Mouse (Mus musculus) WW6 (cell line): ENCODE data around the gene Usp54.
A peak's percentile ranks its signal among the peaks of the same experiment; 100 is the strongest.
"Not testable (repeated sequence)": the region's sequence is repeated elsewhere in the genome, so short reads cannot be mapped to it uniquely, and the experiment has no call there.

Experiments used
- DNase-seq: peaks from one replicate; pipeline ENCODE4 v3.0.0-alpha.2; 2013; ENCODE audit warnings: low read depth, low spot score

Usp54 gene

DNA sequence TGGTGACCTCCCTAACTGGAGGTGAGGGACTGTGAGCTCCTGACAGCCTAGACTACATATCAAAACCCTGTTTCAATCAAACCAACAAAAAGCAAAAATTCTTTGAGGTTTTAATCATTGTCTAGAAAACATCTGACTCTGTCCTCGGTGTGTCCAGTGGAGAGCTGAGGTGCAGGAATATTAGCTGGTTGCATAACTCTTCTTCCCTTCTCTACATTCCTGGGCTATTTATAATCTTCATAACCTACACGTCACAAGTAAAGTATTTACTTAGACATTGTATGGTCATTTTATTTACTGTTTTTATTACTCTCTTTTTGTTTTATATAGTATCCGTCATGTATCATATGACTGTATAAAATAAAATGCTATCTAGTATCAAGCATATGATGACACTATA lies 31.3 kb downstream of the Usp54 start:
- no peak for DNase-seq

DNA sequence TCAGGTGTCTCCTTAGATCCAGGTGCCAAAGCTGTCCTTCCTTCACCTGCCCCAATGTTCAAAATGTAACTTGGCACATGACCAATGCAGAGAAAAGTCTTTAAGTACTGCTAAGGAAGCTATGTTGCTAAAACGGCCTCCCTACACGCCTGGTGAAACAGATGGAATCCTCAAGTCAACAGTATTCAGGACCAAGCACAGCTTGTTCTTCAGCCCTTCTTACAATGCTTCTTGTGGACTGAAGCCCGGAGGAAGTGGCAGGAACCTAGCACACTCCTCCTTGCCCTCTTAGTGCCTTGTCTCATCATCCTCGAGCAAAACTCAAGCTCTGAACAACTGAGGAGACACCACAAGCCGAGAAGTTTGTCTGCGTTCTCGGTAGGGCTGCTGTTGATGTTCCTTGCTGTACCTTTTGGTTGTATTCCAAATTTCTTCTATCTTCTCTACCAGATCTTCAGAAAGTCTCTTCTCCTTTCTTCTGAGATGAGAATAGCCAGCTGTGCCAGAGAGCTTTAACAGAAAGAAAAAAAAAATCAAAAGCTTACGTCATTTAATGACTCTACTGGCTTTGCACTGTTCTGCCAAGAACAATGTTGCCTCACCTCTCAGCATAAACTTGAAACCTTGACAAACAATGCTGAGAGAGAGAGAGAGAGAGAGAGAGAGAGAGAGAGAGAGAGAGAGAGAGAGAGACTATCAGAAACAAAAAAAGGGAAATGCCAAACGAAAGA lies 33.3 kb downstream of the Usp54 start:
- DNase-seq = no peak

DNA sequence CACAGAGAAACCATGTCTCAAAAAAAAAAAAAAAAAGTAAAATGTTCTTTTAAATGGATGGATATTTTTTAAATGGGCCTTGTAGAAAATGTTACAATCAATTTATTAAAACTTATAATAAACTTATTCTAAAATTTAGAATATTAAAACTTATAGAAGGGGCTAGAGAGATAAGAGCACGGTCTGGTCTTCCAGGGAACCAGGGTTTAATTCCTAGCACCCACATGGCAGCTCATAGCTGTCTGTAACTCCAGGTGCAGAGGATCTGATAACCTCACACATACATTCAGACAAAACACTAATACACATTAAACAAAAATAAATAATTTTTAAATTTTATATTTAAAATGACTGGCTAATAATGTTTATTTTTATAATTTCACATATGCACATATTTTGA lies 39.6 kb downstream of the Usp54 start:
- DNase-seq = no peak

- DNase-seq = no peak
These were observed 40.7 kb downstream of the Usp54 start for GRCm38 (mm10) chr14:20600203-20600602.

DNA sequence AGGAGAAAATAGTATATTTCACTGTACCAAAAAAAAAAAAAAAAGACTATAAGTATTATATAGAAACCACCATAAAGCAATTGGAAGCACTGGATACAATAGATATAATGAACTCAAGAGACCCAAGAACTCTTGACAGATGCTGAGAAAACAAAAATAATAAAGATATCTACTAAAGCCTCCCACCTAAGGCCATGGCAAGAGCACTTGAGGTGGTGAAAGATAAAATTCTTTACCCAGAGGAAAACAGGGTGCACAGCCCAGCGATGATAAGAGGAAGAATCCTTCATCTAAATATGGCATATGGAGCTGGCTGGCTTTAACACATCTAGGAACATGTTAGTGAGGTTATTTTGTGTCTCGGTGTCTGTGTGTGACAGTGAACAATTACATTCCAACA lies 41.3 kb downstream of the Usp54 start:
- no peak for DNase-seq

DNA sequence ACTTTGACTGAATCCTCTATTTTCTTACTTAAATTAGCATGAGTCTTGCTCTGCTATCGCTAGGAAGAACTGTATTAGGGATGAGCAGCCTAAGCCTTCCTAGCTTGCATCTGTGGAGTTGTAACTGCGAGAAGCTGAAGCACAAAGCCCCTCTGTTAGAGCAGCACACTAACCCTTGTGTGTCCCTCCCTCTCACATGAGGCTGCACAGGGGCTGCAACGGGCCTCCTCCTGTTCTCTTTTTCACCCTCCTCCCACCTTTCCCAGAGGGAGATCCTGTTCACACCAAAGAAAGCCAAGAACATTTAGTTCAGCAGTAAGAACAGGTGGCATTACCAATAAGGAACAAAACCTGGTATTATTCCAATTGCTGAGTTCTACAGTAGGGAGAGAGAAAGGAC lies 45.1 kb downstream of the Usp54 start:
- DNase-seq = no peak

- no peak for DNase-seq
These were observed 53.4 kb downstream of the Usp54 start for GRCm38 (mm10) chr14:20587458-20587857.

GRCm38 (mm10) chr14:20578822-20579407 lies 61.9 kb downstream of the Usp54 start:
- DNase-seq = no peak

DNA sequence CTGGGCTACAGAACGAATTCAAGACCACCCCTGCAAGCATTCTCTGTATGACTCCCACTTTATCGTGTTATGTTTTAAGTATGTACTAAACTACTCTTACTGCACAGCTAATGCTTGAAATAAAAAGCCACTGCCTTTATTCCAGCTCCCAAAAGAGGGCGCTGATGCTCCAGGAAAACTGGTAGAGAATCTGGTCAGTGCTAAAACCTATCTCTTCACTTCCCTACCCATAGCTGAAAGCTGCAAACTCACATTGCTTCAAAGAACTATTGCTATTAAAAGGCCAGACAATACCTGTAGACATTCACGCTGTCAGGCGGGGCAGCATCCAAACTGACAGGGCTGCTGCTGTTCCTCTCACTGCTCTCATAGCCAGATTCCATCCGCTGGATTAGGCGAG lies 64.7 kb downstream of the Usp54 start:
- peak; percentile 11 for DNase-seq

GRCm38 (mm10) chr14:20573196-20573595 lies 67.7 kb downstream of the Usp54 start:
- not testable (repeated sequence) for DNase-seq

DNA sequence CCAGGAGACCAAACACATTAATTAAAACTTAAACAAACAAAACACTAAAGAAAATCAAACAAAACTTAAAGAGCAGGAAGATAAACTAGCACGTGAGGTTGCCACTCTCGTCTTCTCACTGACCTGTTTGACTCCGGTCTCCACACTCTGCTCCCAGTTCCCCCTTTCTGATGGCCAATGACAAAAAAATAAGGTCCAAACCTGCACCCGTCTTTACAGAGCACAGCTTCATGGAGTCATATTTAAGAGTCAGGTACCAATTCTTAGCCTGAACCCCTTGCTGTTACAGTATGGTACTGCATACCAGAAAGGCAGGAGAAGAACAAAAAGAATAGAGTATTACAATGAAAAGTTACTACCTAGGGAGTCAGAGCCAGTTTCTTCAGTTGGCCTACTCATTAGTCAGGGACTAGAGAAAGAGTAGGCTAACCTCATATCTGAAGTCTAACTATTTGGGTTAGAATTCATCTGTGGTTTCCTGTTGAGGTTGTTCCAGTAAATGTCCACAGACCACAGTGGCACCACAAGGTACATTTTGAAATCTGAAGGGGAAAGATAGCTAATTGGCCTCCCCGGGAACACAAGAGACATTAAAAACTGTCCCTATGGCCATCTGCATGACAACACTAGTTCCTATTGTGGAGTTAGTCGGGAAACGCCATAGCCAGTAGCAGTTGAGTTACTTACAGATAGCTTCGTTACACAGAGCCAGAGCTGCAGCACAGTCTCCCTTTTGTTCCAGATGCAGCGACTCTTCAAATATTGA lies 75.4 kb downstream of the Usp54 start:
- no peak for DNase-seq

DNA sequence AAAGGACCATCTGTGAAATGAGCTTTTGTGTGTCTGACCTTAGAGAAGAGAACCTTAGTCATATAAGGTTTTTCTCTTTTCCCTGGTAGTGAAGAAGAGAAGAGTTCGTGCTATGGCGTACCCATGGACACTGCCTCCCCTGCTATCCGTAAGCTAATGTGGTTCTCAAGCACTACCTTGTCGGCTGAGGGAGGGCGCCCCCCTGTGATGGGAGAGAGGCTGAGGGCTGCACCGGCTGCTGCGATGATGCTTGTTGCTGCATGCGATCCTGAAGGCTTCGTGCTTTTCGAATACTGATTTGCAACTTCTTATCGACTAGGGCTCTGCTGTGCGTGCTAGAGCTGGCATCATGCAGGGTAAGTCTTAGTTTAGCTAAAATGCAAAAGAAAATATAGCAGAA lies 76.2 kb downstream of the Usp54 start:
- no peak for DNase-seq

- no peak for DNase-seq
These were observed 79.0 kb downstream of the Usp54 start for GRCm38 (mm10) chr14:20561897-20562296.

DNA sequence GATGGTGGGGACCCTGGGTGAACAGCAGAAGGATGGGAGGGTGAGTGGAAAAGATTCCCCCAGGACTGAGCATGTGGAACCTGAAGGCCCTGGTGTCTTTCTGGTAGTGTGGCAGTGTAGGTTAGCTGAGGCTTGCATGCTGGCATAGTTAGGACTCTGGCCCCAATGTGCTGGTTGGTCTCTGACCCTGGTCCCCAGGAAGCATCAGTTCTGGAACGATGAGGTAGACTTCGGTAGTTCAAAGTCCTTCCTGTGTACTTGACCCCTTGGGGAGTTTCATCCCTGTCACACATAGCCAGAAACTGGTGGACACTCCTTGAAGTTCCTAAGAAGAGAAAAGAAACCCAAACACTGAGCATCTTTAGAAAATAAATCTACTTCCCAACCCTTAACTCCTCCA lies 90.7 kb downstream of the Usp54 start:
- no peak for DNase-seq

DNA sequence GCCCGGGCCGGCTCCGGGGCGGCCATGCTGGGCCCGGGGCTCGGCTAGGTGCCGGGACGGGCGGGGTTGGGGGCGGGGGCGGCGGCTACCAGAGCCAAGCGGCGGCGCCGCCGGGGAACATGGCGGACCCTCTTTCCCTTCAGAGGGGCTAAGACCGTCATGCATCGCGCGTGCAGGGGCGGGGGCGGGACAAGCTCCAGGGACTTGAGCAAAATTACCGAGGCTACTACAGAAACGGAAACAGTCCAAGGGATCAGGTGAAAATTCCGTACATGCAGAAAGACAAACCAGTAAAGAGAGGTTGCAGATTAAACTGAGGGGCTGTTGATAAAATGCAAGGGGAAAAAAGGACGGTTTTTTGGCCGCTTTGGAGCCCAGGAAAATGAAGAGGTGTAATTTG lies 94.4 kb downstream of the Usp54 start, which contains the start of gene Ppp3cb:
Gene Ppp3cb (minus strand): TSS at position 159 of the 400 bp plus-strand sequence.
- DNase-seq = peak; percentile 81

- peak; percentile 62 for DNase-seq
These were observed 95.1 kb downstream of the Usp54 start for GRCm38 (mm10) chr14:20545529-20546331.

DNA sequence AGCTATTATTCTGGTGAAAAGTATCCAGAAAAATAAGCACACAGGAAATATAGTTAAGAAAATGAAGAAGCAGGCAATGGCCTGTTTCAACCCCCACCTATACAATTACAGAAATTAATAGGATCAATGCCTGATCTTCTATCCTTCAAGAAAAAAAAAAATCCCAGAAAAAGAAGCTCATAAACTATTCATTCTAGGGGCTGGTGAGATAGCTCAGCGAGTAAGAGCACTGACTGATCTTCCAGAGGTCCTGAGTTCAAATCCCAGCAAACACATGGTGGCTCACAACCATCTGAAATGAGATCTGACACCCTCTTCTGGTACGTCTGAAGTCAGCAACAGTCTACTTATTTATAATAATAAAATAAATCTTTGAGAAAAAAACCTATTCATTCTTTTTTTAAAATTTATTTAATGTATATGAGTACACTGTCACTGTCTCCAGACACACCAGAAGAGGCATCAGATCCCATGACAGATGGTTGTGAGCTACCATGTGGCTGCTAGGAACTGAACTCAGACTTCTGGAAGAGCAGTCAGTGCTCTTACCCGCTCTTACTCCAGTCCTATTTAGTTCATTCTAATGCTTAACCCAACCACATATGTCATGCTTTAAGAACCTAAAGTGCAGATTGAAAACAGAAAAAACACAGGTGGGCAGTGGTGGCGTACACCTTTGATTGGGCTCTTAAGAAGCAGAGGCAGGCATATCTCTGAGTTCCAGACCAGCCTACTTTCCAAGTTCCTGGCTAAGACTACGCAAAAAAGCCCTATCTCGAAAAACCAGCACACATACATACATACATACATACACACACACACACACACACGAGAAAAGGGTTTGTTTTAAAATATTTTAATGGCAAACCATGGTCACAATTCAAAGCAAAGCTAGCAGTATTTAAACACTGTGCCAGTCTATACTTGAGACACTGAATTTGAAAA lies 96.1 kb downstream of the Usp54 start:
- no peak for DNase-seq

DNA sequence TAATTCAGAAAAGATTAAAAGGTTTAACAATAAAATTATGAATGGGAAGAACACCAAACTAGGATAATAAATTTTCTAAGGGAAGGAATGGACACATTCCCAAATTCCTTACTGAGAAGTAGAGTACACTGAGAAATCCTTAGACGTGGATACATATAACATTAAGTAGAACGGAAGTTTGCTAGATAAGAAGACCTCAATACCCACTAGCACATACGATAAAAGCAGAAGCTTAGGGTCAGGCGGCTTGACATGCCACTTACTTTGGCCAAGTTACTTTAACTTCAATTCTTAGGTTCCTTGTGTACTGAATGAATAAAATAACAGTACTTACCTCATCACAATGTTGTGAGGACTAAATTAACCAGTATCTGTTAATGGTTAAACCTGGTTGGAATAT lies 111.2 kb downstream of the Usp54 start:
- no peak for DNase-seq

DNA sequence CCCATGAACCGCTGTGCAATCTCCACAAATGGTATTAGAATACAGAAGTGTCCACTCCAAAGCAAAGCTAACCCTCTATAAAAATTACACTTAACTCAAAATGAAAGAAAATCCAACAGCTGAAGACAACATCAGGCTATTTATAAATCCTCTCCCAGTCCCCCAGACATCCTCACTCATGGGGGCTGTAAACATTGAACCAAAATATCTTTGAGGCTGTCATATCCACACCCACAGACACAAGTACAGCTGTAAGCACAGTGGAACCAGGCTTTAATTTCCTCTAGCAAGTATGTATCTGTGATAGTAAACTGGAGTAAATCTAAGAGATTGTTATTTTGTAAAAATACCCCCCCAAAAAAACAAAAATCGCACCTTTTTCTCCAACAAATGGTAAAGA lies 120.7 kb downstream of the Usp54 start:
- no peak for DNase-seq

DNA sequence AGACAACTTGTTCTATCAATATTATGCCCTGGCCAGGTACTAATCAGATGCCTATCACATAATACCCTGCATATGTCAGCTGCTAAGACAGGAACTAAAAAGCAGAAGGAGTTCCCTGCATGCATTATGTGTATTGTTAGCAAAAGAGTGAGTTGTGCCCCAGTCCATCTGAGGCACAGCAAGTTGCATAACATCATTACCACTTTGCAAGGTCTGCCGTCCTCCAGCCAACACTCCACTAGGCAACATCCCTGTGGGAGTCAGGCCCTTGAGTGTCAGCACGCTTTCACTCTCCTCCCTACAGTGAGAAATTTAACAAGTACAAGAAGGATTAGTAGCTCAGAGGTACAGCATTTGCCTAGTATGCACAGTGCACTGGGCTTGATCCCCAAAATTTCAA lies 132.4 kb downstream of the Usp54 start:
- DNase-seq = no peak

DNA sequence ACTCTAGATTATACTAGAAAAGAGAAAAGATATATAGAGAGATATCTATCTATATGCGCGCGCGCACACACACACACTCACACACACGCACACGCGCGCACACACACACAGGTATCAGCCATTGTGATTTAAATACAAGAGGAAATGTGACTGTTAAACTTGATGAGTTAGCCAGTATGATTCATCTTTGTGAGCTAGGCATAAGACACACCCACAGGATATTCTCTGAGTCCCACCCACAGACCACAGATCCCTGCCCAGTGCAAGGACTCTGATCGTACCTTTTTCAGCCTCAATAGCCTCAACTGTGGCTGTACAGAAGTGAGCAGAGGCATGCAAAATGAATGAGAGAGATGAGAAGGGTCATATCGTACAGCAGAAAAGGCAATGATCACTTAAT lies 137.9 kb downstream of the Usp54 start:
- DNase-seq = no peak
